Mouse (Mus musculus): ENCODE data around the gene Rassf6. TPM values are rescaled to one million over a fixed set of nuclear protein-coding genes. Genes with fewer than 3 reads are reported as not detected.

The Rassf6 gene
- polyA plus RNA-seq, 1 experiment from 2014 or later, result 4.0 TPM

GRCm38 (mm10) chr5:90567788-90568187 lies 72.7 kb downstream of the Rassf6 start:
- no peaks in the 10 kb centered on the region for H3K9me3 ChIP-seq (ENCODE audit: control insufficient read depth, low read length)
- no peaks in the 10 kb centered on the region for H3K36me3 ChIP-seq (ENCODE audit: control insufficient read depth, insufficient read depth, low read length)
- peaks cover 15% of the 10 kb centered on the region for H3K4me1 ChIP-seq (replicated peaks; ENCODE audit: control insufficient read depth, insufficient read depth, low read length)
- H3K4me2 ChIP-seq (ENCODE audit: low read depth, low read length), result no peak overlapping the region
- no peaks in the 10 kb centered on the region for H3K27me3 ChIP-seq (ENCODE audit: control insufficient read depth, insufficient read depth, low read depth, low read length)
- no peak for ATAC-seq (ENCODE audit: low read depth)
- H3K27ac ChIP-seq (ENCODE audit: low read length), result no peak overlapping the region
- no peak overlapping the region for H3K4me3 ChIP-seq (ENCODE audit: low read length)
- H3K9ac ChIP-seq (ENCODE audit: low read length), result no peak overlapping the region
- WGBS, result 47% methylated on average over 5 of the region's 5 CpGs

- Histone ChIP-seq H3K27me3 (ENCODE audit: control insufficient read depth, insufficient read depth, low read depth, low read length) (no peaks in the 10 kb centered on the region), H3K27ac (ENCODE audit: low read length) (no peak overlapping the region), H3K4me1 (replicated peaks; ENCODE audit: control insufficient read depth, insufficient read depth, low read length) (peaks cover 15% of the 10 kb centered on the region), H3K4me2 (ENCODE audit: low read depth, low read length) (no peak overlapping the region), H3K36me3 (ENCODE audit: control insufficient read depth, insufficient read depth, low read length) (no peaks in the 10 kb centered on the region), H3K9me3 (ENCODE audit: control insufficient read depth, low read length) (no peaks in the 10 kb centered on the region), H3K9ac (ENCODE audit: low read length) (no peak overlapping the region), H3K4me3 (ENCODE audit: low read length) (no peak overlapping the region)
- 64% methylated on average over 6 of the region's 6 CpGs for WGBS
- ATAC-seq (ENCODE audit: low read depth), result no peak
Observed at GRCm38 (mm10) chr5:90565205-90565604, 75.3 kb downstream of the Rassf6 start.

GRCm38 (mm10) chr5:90564161-90564560 lies 76.3 kb downstream of the Rassf6 start:
- Histone ChIP-seq H3K9ac (ENCODE audit: low read length) (no peak overlapping the region), H3K27me3 (ENCODE audit: control insufficient read depth, insufficient read depth, low read depth, low read length) (no peaks in the 10 kb centered on the region), H3K27ac (ENCODE audit: low read length) (no peak overlapping the region), H3K36me3 (ENCODE audit: control insufficient read depth, insufficient read depth, low read length) (no peaks in the 10 kb centered on the region), H3K4me3 (ENCODE audit: low read length) (no peak overlapping the region), H3K4me2 (ENCODE audit: low read depth, low read length) (no peak overlapping the region), H3K9me3 (ENCODE audit: control insufficient read depth, low read length) (no peaks in the 10 kb centered on the region), H3K4me1 (replicated peaks; ENCODE audit: control insufficient read depth, insufficient read depth, low read length) (peaks cover 12% of the 10 kb centered on the region)
- WGBS, result 87% methylated on average over 4 of the region's 4 CpGs
- no peak for ATAC-seq (ENCODE audit: low read depth)

- H3K36me3 ChIP-seq (ENCODE audit: control insufficient read depth, insufficient read depth, low read length), result no peaks in the 10 kb centered on the region
- 0 out of 2 replicates have a peak, but pooled peaks cover 1% of the 10 kb centered on the region for H3K4me1 ChIP-seq (replicated peaks; ENCODE audit: control insufficient read depth, insufficient read depth, low read length)
- WGBS, result 71% methylated on average over 4 of the region's 4 CpGs
- H3K27ac ChIP-seq (ENCODE audit: low read length), result no peak overlapping the region
- H3K4me2 ChIP-seq (ENCODE audit: low read depth, low read length), result no peak overlapping the region
- no peaks in the 10 kb centered on the region for H3K9me3 ChIP-seq (ENCODE audit: control insufficient read depth, low read length)
- H3K9ac ChIP-seq (ENCODE audit: low read length), result no peak overlapping the region
- ATAC-seq (ENCODE audit: low read depth), result no peak
- no peaks in the 10 kb centered on the region for H3K27me3 ChIP-seq (ENCODE audit: control insufficient read depth, insufficient read depth, low read depth, low read length)
- no peak overlapping the region for H3K4me3 ChIP-seq (ENCODE audit: low read length)
Observed at GRCm38 (mm10) chr5:90562880-90563279, 77.6 kb downstream of the Rassf6 start.

GRCm38 (mm10) chr5:90561721-90562275 lies 78.7 kb downstream of the Rassf6 start:
- no peaks in the 10 kb centered on the region for H3K36me3 ChIP-seq (ENCODE audit: control insufficient read depth, insufficient read depth, low read length)
- no peak for ATAC-seq (ENCODE audit: low read depth)
- H3K4me1 ChIP-seq (replicated peaks; ENCODE audit: control insufficient read depth, insufficient read depth, low read length), result no peaks in the 10 kb centered on the region
- H3K27ac ChIP-seq (ENCODE audit: low read length), result no peak overlapping the region
- no peak overlapping the region for H3K4me2 ChIP-seq (ENCODE audit: low read depth, low read length)
- no peaks in the 10 kb centered on the region for H3K9me3 ChIP-seq (ENCODE audit: control insufficient read depth, low read length)
- no peak overlapping the region for H3K4me3 ChIP-seq (ENCODE audit: low read length)
- H3K9ac ChIP-seq (ENCODE audit: low read length), result no peak overlapping the region
- H3K27me3 ChIP-seq (ENCODE audit: control insufficient read depth, insufficient read depth, low read depth, low read length), result no peaks in the 10 kb centered on the region
- WGBS, result 94% methylated on average over 11 of the region's 11 CpGs

GRCm38 (mm10) chr5:90560743-90561142 lies 79.7 kb downstream of the Rassf6 start, which contains the start of gene 5830473C10Rik:
5830473C10Rik (plus strand) TSS chr5:90561107.
- Histone ChIP-seq H3K27ac (ENCODE audit: low read length) (no peak within 1 kb of the TSS), H3K4me1 (replicated peaks; ENCODE audit: control insufficient read depth, insufficient read depth, low read length) (no peaks in the 10 kb centered on the region), H3K4me2 (ENCODE audit: low read depth, low read length) (no peak within 1 kb of the TSS), H3K36me3 (ENCODE audit: control insufficient read depth, insufficient read depth, low read length) (no peaks in the 10 kb centered on the region), H3K4me3 (ENCODE audit: low read length) (no peak within 1 kb of the TSS), H3K27me3 (ENCODE audit: control insufficient read depth, insufficient read depth, low read depth, low read length) (no peaks in the 10 kb centered on the region), H3K9ac (ENCODE audit: low read length) (no peak within 1 kb of the TSS), H3K9me3 (ENCODE audit: control insufficient read depth, low read length) (no peaks in the 10 kb centered on the region)
- no peak for ATAC-seq (ENCODE audit: low read depth)
- WGBS, result 79% methylated on average over 6 of the region's 6 CpGs

- no peaks in the 10 kb centered on the region for H3K27me3 ChIP-seq (ENCODE audit: control insufficient read depth, insufficient read depth, low read depth, low read length)
- H3K27ac ChIP-seq (ENCODE audit: low read length), result no peak overlapping the region
- no peaks in the 10 kb centered on the region for H3K9me3 ChIP-seq (ENCODE audit: control insufficient read depth, low read length)
- no peaks in the 10 kb centered on the region for H3K4me1 ChIP-seq (replicated peaks; ENCODE audit: control insufficient read depth, insufficient read depth, low read length)
- WGBS, result 52% methylated on average over 3 of the region's 3 CpGs
- H3K36me3 ChIP-seq (ENCODE audit: control insufficient read depth, insufficient read depth, low read length), result no peaks in the 10 kb centered on the region
- no peak overlapping the region for H3K4me2 ChIP-seq (ENCODE audit: low read depth, low read length)
- no peak for ATAC-seq (ENCODE audit: low read depth)
- no peak overlapping the region for H3K9ac ChIP-seq (ENCODE audit: low read length)
- H3K4me3 ChIP-seq (ENCODE audit: low read length), result no peak overlapping the region
Observed at GRCm38 (mm10) chr5:90556052-90556451, 84.4 kb downstream of the Rassf6 start.

Other genes starting within 250 kb of the Rassf6 start
- 12.1 and 106 TPM in 2 replicates for gene Alb, start 179.8 kb downstream of the Rassf6 start, polyA plus RNA-seq (2015; fragmentation: Nextera tagmentation; extraction: Ambion mirVana)
- 22.1 and 189 TPM in 2 replicates for gene Afp, start 149.9 kb downstream of the Rassf6 start, polyA plus RNA-seq (2015; fragmentation: Nextera tagmentation; extraction: Ambion mirVana)
- gene Afm, start 121.7 kb downstream of the Rassf6 start, polyA plus RNA-seq (2015; fragmentation: Nextera tagmentation; extraction: Ambion mirVana), result 0.63 TPM in 1 of 2 replicates, not detected in the other
- 0.10 TPM in 1 of 2 replicates, not detected in the other for gene 5830473C10Rik, start 79.5 kb downstream of the Rassf6 start, polyA plus RNA-seq (2015; fragmentation: Nextera tagmentation; extraction: Ambion mirVana)
- not detected in 2 replicates for gene Cxcl5, start 118.7 kb upstream of the Rassf6 start, polyA plus RNA-seq (2015; fragmentation: Nextera tagmentation; extraction: Ambion mirVana)
- 6.0 and 6.5 TPM in 2 replicates for gene Ppbp, start 127.9 kb upstream of the Rassf6 start, polyA plus RNA-seq (2015; fragmentation: Nextera tagmentation; extraction: Ambion mirVana)
- 72.7 and 86.3 TPM in 2 replicates for gene Pf4, start 131.8 kb upstream of the Rassf6 start, polyA plus RNA-seq (2015; fragmentation: Nextera tagmentation; extraction: Ambion mirVana)
- gene Cxcl3, start 145.4 kb upstream of the Rassf6 start, polyA plus RNA-seq (2015; fragmentation: Nextera tagmentation; extraction: Ambion mirVana), result not detected in 2 replicates
- 25.4 and 40.0 TPM in 2 replicates for gene Cxcl15, start 153.9 kb upstream of the Rassf6 start, polyA plus RNA-seq (2015; fragmentation: Nextera tagmentation; extraction: Ambion mirVana)